Mouse (Mus musculus): Measurements from ENCODE around the gene Uchl5.

DNA sequence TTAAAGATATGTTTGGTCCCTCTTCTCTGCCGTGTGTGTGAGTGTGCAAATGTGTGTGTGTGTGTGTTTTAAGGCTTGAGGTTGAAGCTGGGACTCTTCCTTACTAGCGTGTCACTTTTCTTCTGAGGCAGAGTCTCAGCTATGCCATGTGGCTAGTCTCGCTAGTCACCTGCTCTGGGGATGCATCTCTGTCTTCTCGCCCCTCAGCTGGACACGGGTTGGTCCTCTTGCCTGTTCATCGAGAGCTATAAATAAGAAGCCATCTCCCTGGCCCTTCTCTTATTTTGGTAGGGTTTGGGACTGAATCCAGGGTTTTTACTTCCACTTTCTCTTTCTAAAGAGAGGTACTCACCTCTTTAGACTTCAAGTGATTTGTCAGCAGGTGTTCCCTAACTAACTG, 10.8 kb upstream of the Uchl5 start:
- TF ChIP-seq POLR2A (IDR thresholded peaks at IDR 0.05; ENCODE audit: control insufficient read depth, extremely low read depth, insufficient read depth, low read length, poor library complexity) (no peak), CTCF (IDR thresholded peaks at IDR 0.05; ENCODE audit: borderline replicate concordance, control insufficient read depth, extremely low read depth, insufficient read depth, low read length, poor library complexity) (no peak)
